Mouse (Mus musculus): Measurements from ENCODE around the gene Adcy2. TPM values are rescaled to one million over a fixed set of nuclear protein-coding genes. Genes with fewer than 3 reads are reported as not detected.

Gene Adcy2
- 0.35 and 0.53 TPM in 2 replicates for polyA plus RNA-seq (2016; fragmentation: Nextera tagmentation; extraction: Ambion mirVana)

GRCm38 (mm10) chr13:68998918-68999801 is at the start of gene Adcy2:
TSS of gene Adcy2 (minus strand) at chr13:68999541.
- under 1% methylated on average over 81 of the region's 106 CpGs for WGBS
- Histone ChIP-seq H3K9me3 (replicated peaks) (no peaks in the 10 kb centered on the region), H3K27me3 (ENCODE audit: low read depth, poor library complexity, severe bottlenecking) (peaks cover 54% of the 10 kb centered on the region), H3K4me3 (peak within 1 kb of the TSS; percentile 65), H3K27ac (replicated peaks) (peak within 1 kb of the TSS; percentile 75), H3K36me3 (no peaks in the 10 kb centered on the region), H3K4me1 (peaks cover 23% of the 10 kb centered on the region)
- peak; percentile 65 for DNase-seq (ENCODE audit: low spot score)

DNA sequence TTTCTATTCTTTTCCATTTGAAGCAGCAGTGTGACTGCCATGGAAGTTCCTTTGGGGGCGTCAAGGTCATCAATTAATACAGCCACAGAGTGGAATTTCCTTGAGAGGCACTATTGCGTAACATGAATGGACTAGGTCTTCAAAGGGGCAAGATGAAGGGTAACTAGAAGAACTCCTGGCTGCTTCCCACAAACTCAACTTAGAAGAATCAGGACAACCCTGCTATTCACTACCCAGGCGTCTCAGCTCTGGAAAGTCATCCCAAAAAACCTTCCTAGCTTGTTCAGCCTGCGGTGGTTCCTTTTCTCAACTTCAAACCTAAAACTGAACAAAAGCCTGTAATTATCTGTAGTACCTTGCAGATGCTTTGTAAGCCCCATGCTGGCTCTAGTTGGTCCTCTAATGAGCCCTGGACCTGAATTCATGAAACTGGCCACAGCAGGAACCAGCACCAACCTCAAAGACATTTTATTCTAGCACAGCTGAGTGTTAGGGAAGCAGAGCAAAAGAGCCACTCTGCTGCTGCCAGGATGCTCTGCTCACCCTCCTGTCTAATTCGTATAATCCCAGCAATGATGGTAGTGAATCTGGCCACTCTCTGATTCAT is 37.8 kb upstream of the Adcy2 start:
- no peak overlapping the region for H3K27ac ChIP-seq (replicated peaks)
- no peak overlapping the region for H3K4me3 ChIP-seq
- no peak for DNase-seq (ENCODE audit: low spot score)
- H3K36me3 ChIP-seq = no peaks in the 10 kb centered on the region
- WGBS = 86% methylated on average over 5 of the region's 5 CpGs
- no peaks in the 10 kb centered on the region for H3K9me3 ChIP-seq (replicated peaks)
- H3K4me1 ChIP-seq = no peaks in the 10 kb centered on the region
- no peaks in the 10 kb centered on the region for H3K27me3 ChIP-seq (ENCODE audit: low read depth, poor library complexity, severe bottlenecking)

DNA sequence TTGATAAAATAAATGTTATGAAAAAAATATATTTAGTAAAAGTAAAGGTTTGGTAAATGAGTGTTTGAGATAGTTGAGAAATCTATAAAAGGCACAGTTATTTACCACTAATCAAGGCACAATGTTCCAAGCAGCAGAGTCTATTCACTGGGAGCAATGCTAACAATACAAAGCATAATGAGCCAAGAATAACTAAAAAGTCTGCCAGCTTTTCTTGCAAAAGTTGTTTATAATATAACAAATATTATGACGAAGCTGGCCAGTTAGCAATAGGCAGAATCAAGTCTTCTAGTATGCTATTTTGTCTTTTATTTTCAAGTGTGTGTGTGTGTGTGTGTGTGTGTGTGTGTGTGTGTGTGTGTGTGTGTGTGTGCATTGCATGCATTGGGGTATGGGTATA is 35.3 kb upstream of the Adcy2 start:
- no peak for DNase-seq (ENCODE audit: low spot score)
- WGBS = 94% methylated on average over 1 of the region's 1 CpGs
- Histone ChIP-seq H3K4me1 (no peaks in the 10 kb centered on the region), H3K27ac (replicated peaks) (no peak overlapping the region), H3K9me3 (replicated peaks) (no peaks in the 10 kb centered on the region), H3K36me3 (no peaks in the 10 kb centered on the region), H3K4me3 (no peak overlapping the region), H3K27me3 (ENCODE audit: low read depth, poor library complexity, severe bottlenecking) (no peaks in the 10 kb centered on the region)

GRCm38 (mm10) chr13:69033532-69033931 is 34.2 kb upstream of the Adcy2 start:
- Histone ChIP-seq H3K27me3 (ENCODE audit: low read depth, poor library complexity, severe bottlenecking) (no peaks in the 10 kb centered on the region), H3K36me3 (no peaks in the 10 kb centered on the region), H3K27ac (replicated peaks) (no peak overlapping the region), H3K9me3 (replicated peaks) (no peaks in the 10 kb centered on the region), H3K4me3 (no peak overlapping the region), H3K4me1 (no peaks in the 10 kb centered on the region)
- WGBS = 83% methylated on average over 7 of the region's 7 CpGs
- no peak for DNase-seq (ENCODE audit: low spot score)

- DNase-seq (ENCODE audit: low spot score) = no peak
- 82% methylated on average over 4 of the region's 4 CpGs for WGBS
Observed at GRCm38 (mm10) chr13:69029078-69029757, 29.9 kb upstream of the Adcy2 start.

GRCm38 (mm10) chr13:69024964-69025363 is 25.6 kb upstream of the Adcy2 start:
- DNase-seq (ENCODE audit: low spot score) = no peak
- WGBS = 41% methylated on average over 2 of the region's 2 CpGs
- Histone ChIP-seq H3K36me3 (no peaks in the 10 kb centered on the region), H3K27ac (replicated peaks) (no peak overlapping the region), H3K9me3 (replicated peaks) (no peaks in the 10 kb centered on the region), H3K4me1 (no peaks in the 10 kb centered on the region), H3K4me3 (no peak overlapping the region), H3K27me3 (ENCODE audit: low read depth, poor library complexity, severe bottlenecking) (no peaks in the 10 kb centered on the region)

More at GRCm38 (mm10) chr13:69029078-69029757, 29.9 kb upstream of the Adcy2 start:
- H3K27me3 ChIP-seq (ENCODE audit: low read depth, poor library complexity, severe bottlenecking) = no peaks in the 10 kb centered on the region
- H3K4me3 ChIP-seq = no peak overlapping the region
- no peak overlapping the region for H3K27ac ChIP-seq (replicated peaks)
- H3K36me3 ChIP-seq = no peaks in the 10 kb centered on the region
- no peaks in the 10 kb centered on the region for H3K9me3 ChIP-seq (replicated peaks)
- no peaks in the 10 kb centered on the region for H3K4me1 ChIP-seq

GRCm38 (mm10) chr13:69023239-69023638 is 23.9 kb upstream of the Adcy2 start:
- no peaks in the 10 kb centered on the region for H3K4me1 ChIP-seq
- DNase-seq (ENCODE audit: low spot score) = no peak
- WGBS = 96% methylated on average over 2 of the region's 2 CpGs

DNA sequence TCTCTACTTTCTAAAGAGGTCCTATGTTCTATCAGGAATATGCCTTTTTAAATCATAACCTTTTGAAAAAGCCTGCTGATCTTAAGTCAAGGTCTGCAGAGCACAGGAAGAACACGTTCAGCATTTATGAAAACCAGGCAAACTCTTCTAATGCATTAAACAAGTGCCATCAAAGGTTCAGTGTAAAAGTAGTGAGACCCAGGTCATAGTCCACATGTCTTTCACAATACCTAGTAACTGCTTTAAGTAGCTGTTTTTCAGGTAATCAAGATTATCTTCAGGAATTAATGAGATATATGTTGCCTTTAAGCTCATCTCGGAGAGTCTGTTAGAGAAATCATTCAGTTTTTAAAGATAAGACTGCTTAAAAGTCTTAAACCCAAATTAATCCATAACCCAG is 21.2 kb upstream of the Adcy2 start:
- no peaks in the 10 kb centered on the region for H3K9me3 ChIP-seq (replicated peaks)
- DNase-seq (ENCODE audit: low spot score) = no peak
- no peaks in the 10 kb centered on the region for H3K36me3 ChIP-seq
- H3K4me3 ChIP-seq = no peak overlapping the region
- no peaks in the 10 kb centered on the region for H3K27me3 ChIP-seq (ENCODE audit: low read depth, poor library complexity, severe bottlenecking)
- H3K27ac ChIP-seq (replicated peaks) = no peak overlapping the region
- H3K4me1 ChIP-seq = no peaks in the 10 kb centered on the region
- 75% methylated on average over 2 of the region's 2 CpGs for WGBS

More at GRCm38 (mm10) chr13:69023239-69023638, 23.9 kb upstream of the Adcy2 start:
- Histone ChIP-seq H3K4me3 (no peak overlapping the region), H3K27me3 (ENCODE audit: low read depth, poor library complexity, severe bottlenecking) (no peaks in the 10 kb centered on the region), H3K9me3 (replicated peaks) (no peaks in the 10 kb centered on the region), H3K27ac (replicated peaks) (no peak overlapping the region), H3K36me3 (no peaks in the 10 kb centered on the region)

DNA sequence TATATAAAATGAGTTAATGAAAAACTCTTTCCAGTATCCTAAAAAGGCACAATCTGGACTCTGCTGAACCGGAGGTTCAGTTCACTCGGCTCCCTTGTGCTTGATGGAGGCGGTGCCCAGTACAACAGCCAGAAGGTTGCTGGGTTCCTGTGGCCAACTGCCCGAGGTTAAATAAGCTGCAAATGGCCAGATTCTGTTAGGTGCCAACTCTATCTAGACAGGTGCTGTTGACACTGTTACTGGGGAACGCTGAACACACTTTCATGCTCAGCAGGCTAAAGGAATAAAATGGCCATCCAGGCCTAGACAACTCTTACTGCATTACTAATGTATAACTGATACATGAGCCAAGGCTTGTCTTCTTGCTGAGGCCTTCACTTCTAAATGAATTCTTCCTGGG is 7.6 kb upstream of the Adcy2 start:
- Histone ChIP-seq H3K9me3 (replicated peaks) (no peaks in the 10 kb centered on the region), H3K4me3 (no peak overlapping the region), H3K4me1 (no peaks in the 10 kb centered on the region), H3K27me3 (ENCODE audit: low read depth, poor library complexity, severe bottlenecking) (no peaks in the 10 kb centered on the region), H3K27ac (replicated peaks) (no peak overlapping the region), H3K36me3 (no peaks in the 10 kb centered on the region)
- DNase-seq (ENCODE audit: low spot score) = no peak
- WGBS = 87% methylated on average over 5 of the region's 5 CpGs

- Histone ChIP-seq H3K9me3 (replicated peaks) (no peaks in the 10 kb centered on the region), H3K27ac (replicated peaks) (no peak overlapping the region), H3K27me3 (ENCODE audit: low read depth, poor library complexity, severe bottlenecking) (peaks cover 5% of the 10 kb centered on the region), H3K4me1 (no peaks in the 10 kb centered on the region), H3K36me3 (no peaks in the 10 kb centered on the region), H3K4me3 (no peak overlapping the region)
- WGBS = 89% methylated on average over 4 of the region's 4 CpGs
- DNase-seq (ENCODE audit: low spot score) = no peak
Observed at GRCm38 (mm10) chr13:69006091-69006490, 6.8 kb upstream of the Adcy2 start.

- DNase-seq (ENCODE audit: low spot score) = no peak
- Histone ChIP-seq H3K4me1 (peaks cover 7% of the 10 kb centered on the region), H3K9me3 (replicated peaks) (no peaks in the 10 kb centered on the region), H3K4me3 (no peak overlapping the region), H3K27me3 (ENCODE audit: low read depth, poor library complexity, severe bottlenecking) (peaks cover 22% of the 10 kb centered on the region), H3K27ac (replicated peaks) (no peak overlapping the region), H3K36me3 (no peaks in the 10 kb centered on the region)
- 84% methylated on average over 4 of the region's 4 CpGs for WGBS
Observed at GRCm38 (mm10) chr13:69004406-69004805, 5.1 kb upstream of the Adcy2 start.

DNA sequence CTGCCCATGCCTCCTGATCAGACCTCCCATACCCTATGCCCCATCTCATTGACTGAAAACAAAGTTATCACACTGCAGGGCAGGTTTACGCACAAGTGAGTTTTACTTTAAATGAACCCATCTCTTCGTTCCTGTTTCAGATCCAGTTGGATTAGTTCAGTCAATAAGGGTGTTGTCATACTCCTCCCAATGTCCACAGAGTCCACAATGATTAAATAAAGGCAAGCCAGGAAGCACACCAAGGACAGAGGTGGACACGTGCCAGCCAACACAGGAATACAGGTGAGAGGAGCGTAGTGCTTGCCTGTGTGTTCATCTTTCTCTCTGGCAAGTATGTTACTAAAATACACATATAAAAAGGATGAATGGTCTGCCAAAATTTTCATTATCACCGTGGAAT is 3.3 kb upstream of the Adcy2 start:
- Histone ChIP-seq H3K4me1 (peaks cover 22% of the 10 kb centered on the region), H3K36me3 (no peaks in the 10 kb centered on the region), H3K27ac (replicated peaks) (no peak overlapping the region), H3K9me3 (replicated peaks) (no peaks in the 10 kb centered on the region), H3K27me3 (ENCODE audit: low read depth, poor library complexity, severe bottlenecking) (peaks cover 37% of the 10 kb centered on the region), H3K4me3 (no peak overlapping the region)
- DNase-seq (ENCODE audit: low spot score) = no peak
- WGBS = 80% methylated on average over 5 of the region's 5 CpGs

DNA sequence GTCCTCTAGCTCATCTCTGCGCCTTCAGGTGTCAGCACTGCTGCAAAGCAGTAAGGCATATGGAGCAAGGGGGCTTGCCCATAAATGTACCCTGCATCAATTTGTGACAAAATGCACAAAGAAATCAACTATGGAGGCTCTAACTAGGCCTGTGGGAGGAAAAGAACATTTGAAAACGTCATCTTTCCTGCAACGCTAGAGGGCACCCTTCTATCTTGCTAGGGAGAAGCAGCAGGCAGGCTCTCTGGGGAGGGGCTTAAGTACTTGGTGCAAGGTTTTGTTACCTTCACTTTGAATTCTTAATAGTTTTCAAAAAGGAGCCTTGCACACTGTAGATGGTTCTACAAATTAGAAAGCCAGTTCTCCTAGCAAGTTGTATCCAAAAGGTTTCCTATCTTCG is 2.8 kb upstream of the Adcy2 start:
- WGBS = 21% methylated on average over 4 of the region's 4 CpGs

More for the DNA sequence above, 2.8 kb upstream of the Adcy2 start:
- no peaks in the 10 kb centered on the region for H3K36me3 ChIP-seq
- H3K27ac ChIP-seq (replicated peaks) = no peak overlapping the region
- no peak overlapping the region for H3K4me3 ChIP-seq
- peak; percentile 40 for DNase-seq (ENCODE audit: low spot score)
- no peaks in the 10 kb centered on the region for H3K9me3 ChIP-seq (replicated peaks)
- H3K27me3 ChIP-seq (ENCODE audit: low read depth, poor library complexity, severe bottlenecking) = peaks cover 42% of the 10 kb centered on the region
- H3K4me1 ChIP-seq = peaks cover 23% of the 10 kb centered on the region

Data from midbrain, embryonic 10.5 days (tissue).